Mouse (Mus musculus): ENCODE results near the gene Zfp174. TPM values are rescaled to one million over a fixed set of nuclear protein-coding genes. Genes with fewer than 3 reads are reported as not detected.

Zfp174 gene
- polyA plus RNA-seq, 1 experiment from 2014 or later = 1.8 TPM

GRCm38 (mm10) chr16:3885065-3885670 lies 38.1 kb downstream of the Zfp174 start:
- peaks cover 4% of the 10 kb centered on the region; the same call in 1 of the 2 replicates for H3K36me3 ChIP-seq
- peaks cover 14% of the 10 kb centered on the region for H3K4me1 ChIP-seq
- peak overlapping the region; percentile 92 for H3K27ac ChIP-seq
- peak overlapping the region; percentile 74 for H3K4me3 ChIP-seq
- WGBS = 4% methylated on average over 10 of the region's 10 CpGs
- peak overlapping the region; percentile 71 for H3K4me2 ChIP-seq
- no peaks in the 10 kb centered on the region for H3K9me3 ChIP-seq
- H3K9ac ChIP-seq = peak overlapping the region; percentile 82
- no peak for ATAC-seq (ENCODE audit: insufficient number of reproducible peaks, insufficient read depth, low FRiP score, low TSS enrichment, low read depth)
- no peaks in the 10 kb centered on the region for H3K27me3 ChIP-seq

- Histone ChIP-seq H3K4me1 (peaks cover 10% of the 10 kb centered on the region; the same call in 1 of the 2 replicates), H3K4me2 (no peak overlapping the region), H3K9me3 (no peaks in the 10 kb centered on the region), H3K27ac (no peak overlapping the region), H3K9ac (no peak overlapping the region), H3K36me3 (peaks cover 21% of the 10 kb centered on the region), H3K27me3 (no peaks in the 10 kb centered on the region), H3K4me3 (no peak overlapping the region)
- no peak for ATAC-seq (ENCODE audit: insufficient number of reproducible peaks, insufficient read depth, low FRiP score, low TSS enrichment, low read depth)
- WGBS = 95% methylated on average over 14 of the region's 14 CpGs
Observed at GRCm38 (mm10) chr16:3891621-3892295, 44.7 kb downstream of the Zfp174 start.

GRCm38 (mm10) chr16:3893739-3894138 lies 46.7 kb downstream of the Zfp174 start:
- ATAC-seq (ENCODE audit: insufficient number of reproducible peaks, insufficient read depth, low FRiP score, low TSS enrichment, low read depth) = no peak
- WGBS = 82% methylated on average over 3 of the region's 3 CpGs

GRCm38 (mm10) chr16:3895173-3895792 lies 48.2 kb downstream of the Zfp174 start:
- Histone ChIP-seq H3K27ac (peak overlapping the region; percentile 60; the same call in 1 of the 2 replicates), H3K9me3 (no peaks in the 10 kb centered on the region), H3K4me3 (no peak overlapping the region), H3K27me3 (no peaks in the 10 kb centered on the region), H3K36me3 (peaks cover 44% of the 10 kb centered on the region), H3K4me2 (no peak overlapping the region), H3K4me1 (peaks cover 10% of the 10 kb centered on the region; the same call in 1 of the 2 replicates), H3K9ac (no peak overlapping the region)
- no peak for ATAC-seq (ENCODE audit: insufficient number of reproducible peaks, insufficient read depth, low FRiP score, low TSS enrichment, low read depth)
- 54% methylated on average over 9 of the region's 9 CpGs for WGBS

More at GRCm38 (mm10) chr16:3893739-3894138, 46.7 kb downstream of the Zfp174 start:
- Histone ChIP-seq H3K4me2 (no peak overlapping the region), H3K27ac (no peak overlapping the region), H3K9ac (no peak overlapping the region), H3K27me3 (no peaks in the 10 kb centered on the region), H3K9me3 (no peaks in the 10 kb centered on the region), H3K36me3 (peaks cover 30% of the 10 kb centered on the region), H3K4me1 (peaks cover 10% of the 10 kb centered on the region; the same call in 1 of the 2 replicates), H3K4me3 (no peak overlapping the region)

- H3K4me3 ChIP-seq = no peak overlapping the region
- no peaks in the 10 kb centered on the region for H3K27me3 ChIP-seq
- no peaks in the 10 kb centered on the region for H3K9me3 ChIP-seq
- H3K4me1 ChIP-seq = peaks cover 10% of the 10 kb centered on the region; the same call in 1 of the 2 replicates
- H3K36me3 ChIP-seq = peaks cover 52% of the 10 kb centered on the region
- WGBS = 81% methylated on average over 6 of the region's 6 CpGs
- no peak for ATAC-seq (ENCODE audit: insufficient number of reproducible peaks, insufficient read depth, low FRiP score, low TSS enrichment, low read depth)
- no peak overlapping the region for H3K9ac ChIP-seq
- no peak overlapping the region for H3K27ac ChIP-seq
- no peak overlapping the region for H3K4me2 ChIP-seq
Observed at GRCm38 (mm10) chr16:3896046-3896445, 49.0 kb downstream of the Zfp174 start.

- H3K9ac ChIP-seq = no peak overlapping the region
- no peaks in the 10 kb centered on the region for H3K27me3 ChIP-seq
- no peak overlapping the region for H3K27ac ChIP-seq
- ATAC-seq (ENCODE audit: insufficient number of reproducible peaks, insufficient read depth, low FRiP score, low TSS enrichment, low read depth) = no peak
- H3K9me3 ChIP-seq = no peaks in the 10 kb centered on the region
- 85% methylated on average over 1 of the region's 1 CpGs for WGBS
- H3K4me1 ChIP-seq = peaks cover 10% of the 10 kb centered on the region; the same call in 1 of the 2 replicates
- H3K36me3 ChIP-seq = peaks cover 57% of the 10 kb centered on the region
- no peak overlapping the region for H3K4me2 ChIP-seq
- H3K4me3 ChIP-seq = no peak overlapping the region
Observed at GRCm38 (mm10) chr16:3896553-3896952, 49.5 kb downstream of the Zfp174 start.

- Histone ChIP-seq H3K27ac (no peak overlapping the region), H3K4me2 (0 out of 2 replicates have a peak overlapping the region, but pooled peaks have one; percentile 75), H3K27me3 (no peaks in the 10 kb centered on the region), H3K4me3 (no peak overlapping the region), H3K4me1 (peaks cover 5% of the 10 kb centered on the region; the same call in 1 of the 2 replicates), H3K9me3 (no peaks in the 10 kb centered on the region), H3K9ac (no peak overlapping the region), H3K36me3 (peaks cover 51% of the 10 kb centered on the region)
- no peak for ATAC-seq (ENCODE audit: insufficient number of reproducible peaks, insufficient read depth, low FRiP score, low TSS enrichment, low read depth)
- WGBS = 76% methylated on average over 2 of the region's 2 CpGs
Observed at GRCm38 (mm10) chr16:3907471-3907870, 60.4 kb downstream of the Zfp174 start.

Other genes with a start within 250 kb of the Zfp174 start
- gene Mefv, start 129.2 kb upstream of the Zfp174 start, polyA plus RNA-seq (2015; fragmentation: Nextera tagmentation; extraction: Ambion mirVana) = not detected in 2 replicates
- 62.5 and 62.7 TPM in 2 replicates for gene Zfp263, start 103.2 kb upstream of the Zfp174 start, polyA plus RNA-seq (2015; fragmentation: Nextera tagmentation; extraction: Ambion mirVana)
- 0.77 and 3.3 TPM in 2 replicates for gene Olfr15, start 16.4 kb upstream of the Zfp174 start, polyA plus RNA-seq (2015; fragmentation: Nextera tagmentation; extraction: Ambion mirVana)
- gene Naa60, start 25.1 kb downstream of the Zfp174 start, polyA plus RNA-seq (2015; fragmentation: Nextera tagmentation; extraction: Ambion mirVana) = 55.4 and 57.6 TPM in 2 replicates
- gene Zfp597, start 37.3 kb downstream of the Zfp174 start, polyA plus RNA-seq (2015; fragmentation: Nextera tagmentation; extraction: Ambion mirVana) = 5.7 and 6.0 TPM in 2 replicates
- 2.1 TPM in 1 of 2 replicates, not detected in the other for gene Gm20695, start 37.4 kb downstream of the Zfp174 start, polyA plus RNA-seq (2015; fragmentation: Nextera tagmentation; extraction: Ambion mirVana)
- 6.0 and 8.3 TPM in 2 replicates for gene 1700037C18Rik, start 61.4 kb downstream of the Zfp174 start, polyA plus RNA-seq (2015; fragmentation: Nextera tagmentation; extraction: Ambion mirVana)
- 39.7 and 41.9 TPM in 2 replicates for gene Cluap1, start 61.5 kb downstream of the Zfp174 start, polyA plus RNA-seq (2015; fragmentation: Nextera tagmentation; extraction: Ambion mirVana)
- 0.67 and 1.3 TPM in 2 replicates for gene Nlrc3, start 129.4 kb downstream of the Zfp174 start, polyA plus RNA-seq (2015; fragmentation: Nextera tagmentation; extraction: Ambion mirVana)
- gene Slx4, start 156.5 kb downstream of the Zfp174 start, polyA plus RNA-seq (2015; fragmentation: Nextera tagmentation; extraction: Ambion mirVana) = 20.8 and 21.2 TPM in 2 replicates
- gene Dnase1, start 189.7 kb downstream of the Zfp174 start, polyA plus RNA-seq (2015; fragmentation: Nextera tagmentation; extraction: Ambion mirVana) = 6.2 and 6.5 TPM in 2 replicates
- 77.8 and 83.7 TPM in 2 replicates for gene Trap1, start 230.6 kb downstream of the Zfp174 start, polyA plus RNA-seq (2015; fragmentation: Nextera tagmentation; extraction: Ambion mirVana)

All from embryonic facial prominence, embryonic 13.5 days (tissue).